Mouse (Mus musculus) yolk sac, embryonic 10.5 days (tissue): ENCODE results near the gene Chn2.

Experiments used
- DNase-seq: peaks from one replicate; pipeline ENCODE4 v3.0.0-alpha.2; 2017; ENCODE audit warnings: low spot score

The Chn2 gene

DNA sequence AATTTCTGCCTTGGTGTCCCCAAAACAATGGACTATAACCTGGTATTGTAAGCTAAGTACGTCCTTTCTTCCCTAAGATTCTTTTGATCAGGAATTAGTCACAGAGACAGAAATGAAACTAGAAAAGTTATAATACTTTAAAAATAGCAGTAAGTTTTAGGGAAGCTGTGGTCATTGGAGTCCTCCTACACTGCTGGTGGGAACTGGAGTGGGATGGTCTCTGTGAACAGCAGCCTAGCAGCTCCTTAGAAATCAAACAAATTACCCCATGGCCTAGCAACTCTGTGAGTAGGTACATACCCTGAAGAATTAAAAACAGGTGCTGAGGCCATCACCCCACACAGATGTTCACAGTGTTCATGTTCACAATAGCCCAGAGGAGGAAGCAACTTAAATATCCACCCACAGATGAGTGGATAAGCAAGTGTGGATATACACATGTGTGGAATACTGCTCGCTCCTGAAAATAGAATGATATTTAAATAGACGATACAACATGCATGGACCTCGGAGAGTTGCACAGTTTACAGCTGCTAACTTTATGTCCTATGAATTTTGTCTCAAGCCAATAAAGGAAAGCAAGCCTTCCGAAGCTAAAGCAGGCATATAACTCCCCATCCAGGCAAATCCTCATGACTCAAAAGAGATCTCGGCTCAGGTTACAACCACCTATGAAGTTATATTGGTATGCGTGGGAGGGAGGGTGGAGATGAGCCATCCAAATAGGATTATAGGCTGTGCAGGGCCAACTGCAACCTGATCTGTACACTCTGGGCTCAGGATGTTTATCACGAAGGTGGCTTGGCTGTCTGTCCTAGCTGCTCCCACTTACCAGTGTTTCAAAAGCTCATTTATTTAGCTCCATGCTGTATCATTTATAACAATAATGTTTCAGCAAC lies 209.2 kb downstream of the Chn2 start:
- DNase-seq = no peak

DNA sequence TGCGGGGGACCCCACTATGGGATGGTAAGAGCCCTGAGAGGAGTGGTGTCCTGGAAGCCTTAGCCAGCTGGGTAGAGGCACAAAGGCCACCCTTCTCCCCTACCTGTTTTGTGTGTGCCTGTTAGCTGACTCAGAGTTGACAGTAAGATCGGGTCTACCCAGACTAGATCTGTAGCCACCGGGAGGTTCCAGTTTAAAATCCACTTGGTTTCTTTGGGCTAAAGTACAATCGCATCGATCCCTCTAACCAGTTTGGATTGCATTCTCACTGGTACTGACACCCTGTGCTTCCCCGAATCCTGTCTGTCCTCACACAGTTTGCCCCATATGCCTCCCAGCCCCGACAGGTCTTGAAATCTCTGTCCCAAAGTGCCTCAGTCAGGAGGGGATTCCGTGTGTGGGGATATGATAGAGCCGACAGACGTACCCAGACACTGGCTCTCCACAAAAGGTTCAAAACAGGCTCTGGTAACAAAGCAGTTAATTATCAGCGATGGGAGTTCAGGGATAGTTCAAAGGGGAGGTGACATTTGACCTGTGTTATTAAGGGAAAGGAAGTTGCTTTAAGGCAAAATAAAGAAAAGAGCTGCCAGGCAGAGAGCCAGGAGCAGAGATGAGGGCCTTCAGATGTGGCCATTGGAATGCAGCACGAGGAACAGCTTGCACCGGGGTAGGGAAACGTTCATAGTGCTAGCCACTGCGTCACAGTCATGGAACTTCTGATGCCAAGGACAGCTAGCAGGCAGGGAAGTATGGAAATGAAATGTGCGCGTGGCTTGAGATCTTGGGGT lies 212.2 kb downstream of the Chn2 start:
- DNase-seq = peak; percentile 51

DNA sequence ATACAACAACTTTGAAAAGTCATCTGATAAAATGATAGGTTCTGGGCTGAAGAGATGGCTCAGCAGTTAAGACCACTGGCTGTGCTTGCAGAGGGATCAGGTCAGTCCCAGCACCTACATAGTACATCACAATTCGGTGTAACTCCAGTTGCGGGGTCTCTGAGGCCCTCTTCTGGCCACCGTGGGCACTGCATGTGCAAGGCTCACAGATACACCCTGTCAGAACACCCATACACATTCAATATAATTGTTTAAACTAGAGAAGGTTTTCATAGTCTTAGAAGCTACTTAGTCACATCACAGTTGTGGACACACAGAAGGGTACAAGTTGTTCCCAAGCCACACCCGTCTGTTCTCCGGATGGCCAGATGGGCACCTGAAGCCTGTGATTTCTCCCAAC lies 213.9 kb downstream of the Chn2 start:
- DNase-seq = no peak

DNA sequence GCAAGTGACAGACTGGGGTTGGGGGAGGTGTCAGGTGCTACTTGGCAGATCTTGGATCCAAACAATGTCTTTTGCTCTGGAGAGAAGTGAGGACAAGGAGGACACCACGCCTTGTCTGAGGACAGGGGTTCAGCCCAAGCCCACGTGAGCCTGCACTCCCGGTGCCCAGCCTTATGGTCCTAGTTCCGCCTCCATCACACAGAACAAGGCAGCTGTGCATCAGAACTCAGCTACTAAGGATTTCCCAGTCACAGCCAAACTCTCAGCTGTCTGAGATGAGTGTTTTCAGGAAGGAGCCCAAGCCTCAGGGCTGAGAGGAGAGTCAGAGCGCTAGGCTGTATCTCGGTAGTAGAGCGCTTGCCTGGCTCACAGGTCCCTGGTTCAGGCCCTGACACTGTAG lies 214.5 kb downstream of the Chn2 start:
- no peak for DNase-seq

DNA sequence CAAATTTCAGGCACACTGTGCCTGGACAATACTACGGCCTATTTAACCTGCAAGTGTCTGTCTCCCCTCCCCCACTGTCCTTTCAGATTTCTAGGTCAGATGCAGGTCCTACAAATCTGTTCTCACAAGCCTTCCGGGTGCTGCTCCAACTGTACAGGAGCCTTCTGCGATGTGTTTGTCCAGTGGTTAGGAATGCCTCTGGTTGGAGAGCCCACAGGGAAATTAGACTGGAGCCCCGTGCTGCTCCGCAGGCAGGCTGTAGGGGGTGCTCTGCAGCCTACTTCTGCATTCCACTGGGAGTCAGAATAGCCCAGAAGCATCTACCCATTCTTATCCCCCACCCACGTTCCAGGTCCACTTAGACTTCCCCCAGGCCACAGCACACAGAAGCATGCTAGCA lies 215.4 kb downstream of the Chn2 start:
- DNase-seq = no peak

DNA sequence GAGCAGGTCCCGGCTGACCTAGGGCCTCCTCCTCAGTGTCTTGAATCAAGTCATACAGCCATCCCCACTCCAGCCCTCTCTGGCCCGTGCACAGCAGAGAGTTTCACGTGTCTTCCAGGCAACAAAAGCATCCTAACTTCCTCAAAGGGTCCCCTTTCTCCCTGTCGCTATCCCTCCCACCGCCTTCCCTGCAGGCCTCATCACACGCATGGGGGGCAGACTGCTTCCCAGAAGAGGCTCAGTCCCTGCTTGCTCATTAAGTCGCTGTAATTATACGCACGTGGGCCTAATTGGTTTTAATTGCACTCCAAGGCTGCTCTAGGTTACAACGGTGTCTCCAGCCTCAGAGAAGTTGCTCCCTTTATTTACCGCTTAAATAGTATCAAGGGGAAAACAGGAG lies 216.0 kb downstream of the Chn2 start:
- no peak for DNase-seq

DNA sequence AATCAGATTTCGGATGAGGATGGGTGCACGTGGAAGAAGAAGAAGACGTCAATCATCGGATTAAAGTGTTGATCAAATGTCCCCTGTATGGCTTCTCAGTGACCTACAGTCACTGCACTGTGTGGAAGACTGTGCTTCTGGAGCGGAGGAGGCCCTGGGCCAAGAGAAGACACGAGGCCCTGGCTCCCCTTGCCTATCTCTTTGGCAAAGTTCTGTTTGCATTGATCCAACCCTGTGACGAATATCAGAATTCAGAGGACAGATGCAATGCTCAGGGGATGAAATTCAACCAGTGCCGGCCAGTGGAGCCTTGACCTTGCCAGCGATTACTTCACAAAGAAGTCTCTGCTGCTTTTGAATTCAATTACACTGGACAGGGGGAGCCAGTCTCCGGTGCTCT lies 217.0 kb downstream of the Chn2 start:
- DNase-seq = no peak

DNA sequence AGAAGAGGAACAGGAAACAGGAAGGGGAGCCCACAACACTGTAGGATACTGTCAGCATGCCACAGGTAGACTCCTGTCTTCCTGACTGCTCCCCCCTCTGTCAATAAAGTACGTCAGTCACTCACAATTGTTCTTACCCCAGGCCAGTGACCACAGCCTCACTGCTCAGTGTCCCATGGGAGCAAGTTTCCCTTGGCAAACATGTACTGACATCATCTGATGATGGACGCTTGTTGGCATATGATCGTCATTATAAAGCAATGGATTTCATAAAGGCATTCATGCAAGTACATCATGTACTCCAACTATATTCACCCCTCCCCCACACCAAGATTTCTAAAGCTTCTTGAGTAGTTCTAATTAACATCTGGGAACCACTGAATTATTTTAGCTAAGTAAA lies 218.2 kb downstream of the Chn2 start:
- no peak for DNase-seq

DNA sequence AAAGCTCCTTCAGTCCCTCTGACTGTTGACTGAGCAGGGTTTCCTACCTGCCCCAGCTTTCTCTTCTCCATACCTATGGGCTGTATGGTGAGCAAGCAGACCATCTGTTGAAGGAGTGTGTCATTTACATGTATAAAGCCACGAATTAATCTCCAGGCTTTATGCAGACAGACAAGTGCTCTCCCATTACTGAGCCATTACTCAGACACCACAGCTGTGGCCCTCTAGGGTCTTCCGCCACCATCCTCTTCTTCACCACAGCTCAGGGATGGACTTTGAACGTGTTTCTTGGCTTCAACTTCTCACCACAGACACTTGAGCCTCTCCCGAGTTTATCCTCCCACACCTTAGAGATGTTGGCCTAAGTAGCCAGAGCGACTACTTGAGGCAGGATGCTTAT lies 219.1 kb downstream of the Chn2 start:
- DNase-seq = no peak

DNA sequence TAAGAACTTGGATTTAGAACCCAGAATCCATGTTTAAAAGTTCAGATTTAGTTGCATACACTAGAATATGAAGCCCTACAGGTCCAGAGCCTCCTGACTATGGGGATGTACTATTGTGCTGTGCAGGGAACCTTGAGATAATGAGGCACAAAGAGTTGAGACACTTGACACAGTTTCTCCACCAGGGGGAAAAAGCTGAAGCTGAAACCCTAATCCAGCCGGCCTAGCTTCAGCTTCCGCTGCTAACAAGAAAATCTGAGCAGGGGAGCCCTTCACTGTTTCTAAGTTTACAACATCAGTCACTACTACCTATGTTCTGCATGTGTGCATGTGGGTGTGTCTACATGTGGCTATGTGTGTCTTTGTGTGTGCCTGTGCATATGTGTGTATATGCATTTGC lies 223.4 kb downstream of the Chn2 start:
- DNase-seq = no peak

DNA sequence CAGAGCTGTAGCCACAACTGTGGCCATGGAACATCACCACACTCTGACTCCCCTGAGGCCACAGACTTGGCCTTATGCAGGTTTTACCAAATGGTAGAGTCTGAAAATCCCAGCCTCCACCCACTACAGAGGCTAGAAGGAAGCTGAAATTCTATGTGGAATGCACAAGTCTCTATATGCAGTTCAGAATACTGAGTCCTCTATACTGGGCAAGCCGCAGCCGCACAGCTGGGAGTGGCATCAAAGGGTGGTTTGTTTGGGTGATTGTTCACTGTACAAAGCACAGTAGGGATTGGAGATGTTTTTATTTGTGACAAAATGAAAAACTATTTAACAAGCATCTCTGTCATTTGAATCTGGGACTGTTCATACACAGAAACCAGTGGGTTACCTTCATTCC lies 224.5 kb downstream of the Chn2 start:
- no peak for DNase-seq

DNA sequence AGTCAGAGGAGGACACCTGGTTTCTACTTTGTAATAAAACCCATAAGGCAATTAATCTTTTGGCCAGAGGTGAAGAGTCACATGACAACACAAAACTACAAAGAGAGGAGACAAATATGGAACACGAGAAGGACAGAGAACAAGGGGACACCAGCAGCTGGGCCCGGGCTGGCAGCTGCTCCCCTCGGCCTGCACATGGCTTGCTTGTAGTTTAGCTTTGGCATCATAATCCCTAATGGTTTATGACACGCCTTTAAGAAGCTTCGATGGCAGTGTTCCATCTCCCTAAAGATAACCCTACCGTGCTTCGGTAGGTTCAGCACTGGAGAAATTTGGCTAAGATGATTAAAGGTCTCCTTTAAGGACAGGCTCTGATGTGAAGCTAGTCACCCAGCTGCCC lies 225.2 kb downstream of the Chn2 start:
- DNase-seq = no peak

DNA sequence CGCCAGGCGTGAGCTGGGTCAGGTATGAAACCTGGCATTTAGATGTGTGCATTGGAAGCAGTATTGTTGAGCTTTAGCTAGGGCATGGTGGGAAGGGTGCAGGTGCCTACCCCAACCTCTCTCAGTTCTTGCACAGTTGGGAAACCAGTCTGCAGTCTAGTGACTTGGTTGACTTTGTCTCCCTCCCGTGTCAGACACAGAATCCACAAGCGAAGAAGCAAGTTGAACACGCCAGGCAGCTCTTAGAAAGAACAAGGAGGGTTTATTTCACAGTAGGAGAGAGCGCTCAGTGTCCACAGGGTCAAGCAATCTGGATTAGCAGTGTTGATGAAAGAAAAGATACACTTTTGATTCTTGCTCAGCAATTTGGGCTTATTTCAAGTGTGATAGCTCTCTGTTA lies 226.0 kb downstream of the Chn2 start:
- no peak for DNase-seq

DNA sequence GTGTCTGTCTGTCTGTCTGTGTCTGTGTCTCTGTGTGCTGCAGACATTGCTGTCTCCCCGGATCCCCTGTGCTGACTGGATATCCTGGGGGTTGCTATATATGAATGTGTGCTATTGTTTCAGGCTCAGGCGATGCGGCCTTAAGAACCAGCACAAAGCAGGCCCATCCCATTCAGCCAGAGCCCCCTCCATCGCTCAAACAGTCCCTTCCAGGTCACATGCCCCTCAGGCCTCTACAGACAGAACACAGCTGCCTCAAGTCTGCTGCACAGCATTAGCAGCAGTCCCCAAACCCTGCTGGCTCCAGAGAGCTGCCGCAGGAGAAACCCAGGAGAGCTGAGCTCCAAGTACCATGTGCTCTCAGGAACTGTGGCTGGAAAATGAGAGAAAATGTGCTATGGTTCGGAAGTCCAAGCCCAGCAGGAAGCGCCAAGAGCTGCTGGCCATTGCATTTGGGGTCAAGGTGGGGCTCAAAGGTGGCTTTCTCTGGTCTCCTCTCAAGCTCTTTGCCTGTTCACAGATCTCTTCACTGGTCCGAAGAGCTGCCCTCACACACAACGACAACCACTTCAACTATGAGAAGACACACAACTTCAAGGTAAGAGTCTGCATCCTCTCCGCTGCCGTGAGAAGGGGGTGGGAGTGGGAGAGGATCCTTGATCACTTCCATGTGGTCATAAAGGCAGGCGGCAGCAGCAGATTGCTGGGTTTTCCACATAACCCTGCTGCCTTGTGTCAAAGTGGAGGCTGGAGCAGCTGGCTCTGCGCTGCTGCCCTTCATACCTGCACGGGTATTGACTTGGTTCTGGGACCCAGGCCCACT lies 233.4 kb downstream of the Chn2 start:
- DNase-seq = no peak

DNA sequence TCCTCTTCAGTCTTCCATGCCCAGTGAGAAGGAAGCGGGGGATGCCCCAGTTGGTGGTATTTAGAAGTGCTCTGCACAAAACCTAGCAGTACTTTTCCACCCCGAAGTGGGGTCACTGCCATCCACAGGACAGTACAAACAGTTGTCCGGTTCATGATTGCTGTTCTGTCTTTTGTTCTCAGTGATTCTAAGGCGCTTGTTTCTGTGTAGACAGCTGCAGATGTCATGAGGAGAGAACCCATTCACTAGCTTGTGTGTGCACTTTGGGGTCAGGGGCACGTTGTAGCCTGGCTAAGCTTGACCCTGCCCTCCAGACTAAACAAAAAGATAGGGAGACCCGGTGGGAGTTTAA lies 234.0 kb downstream of the Chn2 start:
- DNase-seq = no peak

DNA sequence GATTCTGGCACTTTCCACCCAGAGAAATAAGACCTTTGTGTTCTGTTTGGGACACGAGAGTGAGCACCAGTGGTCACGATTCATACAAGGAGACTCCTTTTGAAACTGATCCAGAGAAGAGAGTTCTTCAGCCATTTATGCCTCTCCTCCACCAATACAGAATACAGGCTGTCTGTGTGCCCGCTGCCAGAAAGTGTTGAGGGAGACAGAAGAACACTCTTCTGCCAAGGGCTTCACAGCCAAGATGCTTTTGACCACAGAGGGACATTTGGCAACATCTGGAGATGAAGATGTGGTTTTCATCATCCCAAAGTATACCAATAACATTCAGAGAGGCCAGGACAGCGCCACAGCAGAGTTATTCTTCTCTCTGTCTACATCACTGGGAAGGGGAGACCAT lies 237.9 kb downstream of the Chn2 start:
- DNase-seq = no peak

DNA sequence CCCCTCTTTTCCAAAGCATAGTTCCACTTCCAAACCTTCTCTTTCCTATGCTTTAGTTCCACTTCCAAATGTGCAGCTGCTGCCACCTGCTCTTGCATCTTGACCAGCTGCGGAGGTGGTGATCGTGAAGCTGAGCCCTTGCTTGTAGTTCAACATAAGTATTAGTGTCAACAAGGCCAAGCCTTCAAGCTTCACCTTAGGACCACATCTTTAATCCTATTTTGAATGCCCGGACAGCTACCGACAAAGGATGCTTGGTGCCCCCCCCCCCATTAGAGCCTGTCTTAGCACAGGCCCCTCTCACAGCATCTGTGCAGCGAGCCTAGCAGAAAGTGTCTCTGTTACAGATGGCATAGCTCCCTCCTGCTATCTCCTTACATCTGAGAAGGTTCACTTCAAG lies 238.5 kb downstream of the Chn2 start:
- no peak for DNase-seq

DNA sequence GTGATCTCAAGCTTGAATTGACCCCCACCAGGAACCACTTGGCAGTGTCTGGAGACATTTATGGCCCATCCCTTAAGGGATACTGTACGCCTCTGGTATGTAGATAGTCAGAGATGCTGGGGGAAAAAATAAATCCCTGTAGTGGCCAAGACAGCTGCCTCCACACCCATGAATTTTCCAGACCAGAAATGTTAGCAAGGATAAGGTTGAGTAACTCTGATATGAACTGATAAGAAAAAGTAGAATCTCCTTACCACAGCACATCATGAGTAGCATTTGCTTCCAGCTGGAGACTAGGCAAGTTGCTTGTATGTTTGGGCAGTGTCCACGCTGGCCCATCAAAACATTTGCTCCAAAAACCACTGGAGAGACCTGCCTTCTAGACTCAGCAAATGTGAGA lies 239.3 kb downstream of the Chn2 start:
- DNase-seq = no peak

DNA sequence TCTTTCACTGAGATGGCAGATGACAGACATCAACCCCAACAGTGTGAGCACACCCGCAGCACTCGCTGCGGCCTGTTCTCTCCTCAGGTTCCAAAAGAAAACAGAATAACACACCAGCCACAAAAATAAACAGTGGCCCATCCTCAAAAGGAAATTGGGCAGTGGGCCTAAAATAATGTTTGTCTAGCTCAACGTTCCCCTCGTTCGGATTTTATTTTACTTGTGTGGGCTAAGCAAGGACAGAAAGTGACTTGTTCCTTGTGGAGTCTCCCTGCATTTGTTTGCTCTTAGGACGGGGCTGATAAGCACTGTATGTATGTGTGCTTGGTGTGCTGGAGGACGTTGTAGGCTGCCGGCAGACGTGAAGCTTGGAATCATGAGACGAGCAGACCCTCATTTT lies 240.0 kb downstream of the Chn2 start:
- no peak for DNase-seq

DNA sequence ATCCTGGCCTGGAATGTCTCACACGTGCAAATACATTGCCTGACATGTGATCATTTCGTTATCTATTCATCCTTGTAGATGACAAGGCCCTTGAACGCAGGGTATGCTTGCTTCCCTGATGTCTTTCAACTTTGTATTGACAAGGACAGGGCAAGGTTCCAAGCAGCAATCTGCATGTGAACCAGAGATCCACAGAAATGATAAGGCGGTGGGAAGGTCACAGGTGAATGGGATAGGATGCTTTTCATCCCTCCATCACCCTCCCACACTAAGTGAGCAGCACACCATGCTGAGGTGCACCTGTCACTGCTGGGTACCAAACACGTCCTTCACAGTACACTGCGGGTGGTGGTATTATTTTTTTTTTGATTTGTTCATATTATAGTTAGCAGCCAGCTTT lies 240.9 kb downstream of the Chn2 start:
- DNase-seq = no peak

DNA sequence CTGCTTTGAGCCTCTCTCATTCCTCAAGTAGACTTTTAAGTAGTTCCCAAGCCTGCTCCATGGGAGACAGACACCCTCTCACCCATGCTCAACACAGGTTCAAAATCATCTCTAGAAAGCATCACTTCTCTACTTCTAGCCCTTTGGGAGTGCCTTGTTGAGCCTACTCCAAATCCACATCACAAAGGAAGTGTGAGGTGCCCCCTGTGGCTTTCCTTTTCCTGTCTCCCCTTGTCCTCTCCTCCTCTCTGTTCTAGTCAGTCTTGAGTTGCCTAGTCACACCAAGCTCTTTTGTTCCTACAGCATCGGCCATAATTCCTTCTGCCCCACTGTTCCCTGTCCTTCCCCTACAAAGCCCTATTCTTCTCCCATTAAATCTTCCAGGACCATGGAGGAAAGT lies 243.9 kb downstream of the Chn2 start:
- DNase-seq = no peak

DNA sequence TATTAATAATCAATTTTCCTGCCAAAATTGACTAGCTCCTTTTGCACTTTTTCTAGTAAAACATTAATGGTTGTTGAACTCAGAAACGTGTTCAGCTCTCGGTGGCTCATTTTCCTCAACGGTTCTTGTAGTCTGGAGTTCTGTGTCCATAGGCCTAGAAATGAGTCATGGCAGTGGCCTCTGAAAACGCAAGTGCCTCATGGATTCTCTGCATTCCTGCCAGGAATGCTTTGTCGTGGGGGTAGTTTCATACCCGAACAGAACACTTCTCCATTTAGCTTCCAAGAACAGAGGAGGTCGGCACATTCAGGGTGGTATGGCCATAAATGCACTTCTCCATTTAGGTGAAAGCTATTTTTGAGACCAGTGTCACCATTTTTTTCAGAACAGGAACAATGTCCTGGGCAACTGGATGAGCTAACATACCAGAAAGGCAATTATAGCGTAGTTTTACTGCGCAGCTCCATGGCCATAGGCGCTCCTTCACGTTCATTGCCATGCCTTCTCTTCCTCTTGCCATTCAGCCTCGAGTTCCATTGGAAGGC lies 244.9 kb downstream of the Chn2 start:
- no peak for DNase-seq

DNA sequence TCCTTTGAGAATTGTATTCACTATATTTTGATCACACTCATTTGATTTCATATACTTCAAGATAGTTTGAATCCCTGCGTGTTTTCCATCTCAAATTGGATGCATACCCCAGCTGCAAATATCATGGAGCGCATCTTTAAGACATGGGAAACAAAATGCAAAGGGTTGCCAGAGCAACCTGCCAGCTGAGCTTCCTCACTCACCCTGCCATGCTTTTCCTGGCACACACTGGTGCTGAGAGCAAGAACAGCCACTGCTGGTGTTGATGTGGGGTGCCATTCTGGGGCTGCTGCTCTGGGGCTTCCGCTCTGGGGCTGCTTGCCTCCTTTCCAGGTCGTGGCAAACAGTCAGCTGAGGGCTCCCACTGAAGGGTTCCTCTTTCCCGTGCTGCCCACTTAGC lies 247.5 kb downstream of the Chn2 start:
- no peak for DNase-seq
